Mouse (Mus musculus): ENCODE data around the gene D630003M21Rik.

The D630003M21Rik gene

GRCm38 (mm10) chr2:158233106-158233505 lies 4.1 kb upstream of the D630003M21Rik start:
- DNase-seq, result peak; percentile 96

GRCm38 (mm10) chr2:158232414-158232813 lies 3.4 kb upstream of the D630003M21Rik start:
- DNase-seq, result no peak

- DNase-seq, result no peak
These were observed 2.0 kb upstream of the D630003M21Rik start for GRCm38 (mm10) chr2:158231071-158231470.

- no peak for DNase-seq
These were observed 1.6 kb upstream of the D630003M21Rik start for GRCm38 (mm10) chr2:158230617-158231016.

- no peak for DNase-seq
These were observed 476 bp upstream of the D630003M21Rik start for GRCm38 (mm10) chr2:158229503-158229892.

GRCm38 (mm10) chr2:158225301-158225700 lies 3.7 kb downstream of the D630003M21Rik start:
- DNase-seq, result peak; percentile 98

GRCm38 (mm10) chr2:158223497-158223896 lies 5.5 kb downstream of the D630003M21Rik start:
- DNase-seq, result no peak

- DNase-seq, result peak; percentile 98
These were observed 6.4 kb downstream of the D630003M21Rik start for GRCm38 (mm10) chr2:158222664-158223063.

GRCm38 (mm10) chr2:158221446-158222084 lies 7.5 kb downstream of the D630003M21Rik start:
- DNase-seq, result no peak

- no peak for DNase-seq
These were observed 9.5 kb downstream of the D630003M21Rik start for GRCm38 (mm10) chr2:158219562-158219961.

- DNase-seq, result peak; percentile 98
These were observed 12.5 kb downstream of the D630003M21Rik start for GRCm38 (mm10) chr2:158216510-158216909.

- DNase-seq, result peak; percentile 98
These were observed 13.5 kb downstream of the D630003M21Rik start for GRCm38 (mm10) chr2:158215283-158216117.

- no peak for DNase-seq
These were observed 17.1 kb downstream of the D630003M21Rik start for GRCm38 (mm10) chr2:158211764-158212471.

- no peak for DNase-seq
These were observed 18.1 kb downstream of the D630003M21Rik start for GRCm38 (mm10) chr2:158210958-158211357.

GRCm38 (mm10) chr2:158210503-158210902 lies 18.5 kb downstream of the D630003M21Rik start:
- no peak for DNase-seq

GRCm38 (mm10) chr2:158209776-158210175 lies 19.2 kb downstream of the D630003M21Rik start:
- DNase-seq, result no peak

- no peak for DNase-seq
These were observed 21.2 kb downstream of the D630003M21Rik start for GRCm38 (mm10) chr2:158207848-158208247.

GRCm38 (mm10) chr2:158204114-158204513 lies 24.9 kb downstream of the D630003M21Rik start:
- DNase-seq, result peak; percentile 95

- no peak for DNase-seq
These were observed 25.3 kb downstream of the D630003M21Rik start for GRCm38 (mm10) chr2:158203686-158204085.

- peak; percentile 97 for DNase-seq
These were observed 29.7 kb downstream of the D630003M21Rik start for GRCm38 (mm10) chr2:158199281-158199680.

- DNase-seq, result no peak
These were observed 30.2 kb downstream of the D630003M21Rik start for GRCm38 (mm10) chr2:158198861-158199260.

GRCm38 (mm10) chr2:158197971-158198370 lies 31.1 kb downstream of the D630003M21Rik start:
- no peak for DNase-seq

- peak; percentile 96 for DNase-seq
These were observed 33.9 kb downstream of the D630003M21Rik start for GRCm38 (mm10) chr2:158194945-158195640.
